In genomic region chr6:9028501-9028900, GRCm38 (mm10) we compare ENCODE assay signal across 1 mouse cellular context.
A peak's percentile ranks its signal among the peaks of the same experiment; 100 is the strongest.
TF ChIP-seq lines count a peak whose summit lies in the region.

No protein-coding gene starts in this region.

TF ChIP-seq in CH12.LX, 34 proteins besides CTCF, POLR2A, EP300 and RAD21 (continued from another document):
- TF ChIP-seq PAX5 (IDR thresholded peaks at IDR 0.05; ENCODE audit: low read length) (no peak), MYC (IDR thresholded peaks at IDR 0.05; ENCODE audit: low read depth, low read length) (peak; percentile 74; the same call in 1 of the 2 replicates), UBTF (IDR thresholded peaks at IDR 0.05; ENCODE audit: low read depth, low read length) (no peak), JUN (IDR thresholded peaks at IDR 0.05; ENCODE audit: insufficient read depth, low read depth, low read length) (peak; percentile 50; the same call in 1 of the 2 replicates), JUND (conservative IDR thresholded peaks at IDR 0.05; ENCODE audit: low read depth, low read length) (peak; percentile 44; the same call in 1 of the 2 replicates), CHD2 (IDR thresholded peaks at IDR 0.05; ENCODE audit: low read length) (0 out of 2 replicates have a peak, but pooled peaks have one; percentile 20), MAFK (IDR thresholded peaks at IDR 0.05; ENCODE audit: insufficient replicate concordance, low read length) (peak; percentile 54; the same call in 1 of the 2 replicates), RCOR1 (conservative IDR thresholded peaks at IDR 0.05; ENCODE audit: low read depth, low read length) (0 out of 2 replicates have a peak, but pooled peaks have one; percentile 42)
